Mouse (Mus musculus) liver, embryonic 16.5 days (tissue): Measurements from ENCODE around the gene Fgd3. TPM values are rescaled to one million over a fixed set of nuclear protein-coding genes. Genes with fewer than 3 reads are reported as not detected.

Experiments
- ATAC-seq: fragments of 200-750 bp; cut with Nextera tagmentation; 2 replicates; pipeline ENCODE4 v1.8.0; 2017; ENCODE audit warnings: low read depth, mild to moderate bottlenecking, moderate number of reproducible peaks, moderate library complexity
- H3K27ac ChIP-seq: fragments of 300-500 bp; sonication (generic); 2 replicates; pipeline ENCODE4 v1.5.1; 2014; ENCODE audit warnings: mild to moderate bottlenecking, low read length
- H3K27me3 ChIP-seq: fragments of 300-500 bp; sonication (generic); 2 replicates; pipeline ENCODE4 v1.6.1; 2014; ENCODE audit warnings: low read depth, low read length, mixed read lengths; ENCODE audit not compliant: control insufficient read depth, insufficient read depth
- H3K36me3 ChIP-seq: fragments of 300-500 bp; sonication (generic); 2 replicates; pipeline ENCODE4 v1.6.1; 2014; ENCODE audit warnings: mild to moderate bottlenecking; ENCODE audit not compliant: control insufficient read depth, insufficient read depth
- H3K4me1 ChIP-seq: fragments of 300-500 bp; sonication (generic); 2 replicates; pipeline ENCODE4 v1.6.1; 2014; ENCODE audit warnings: low read depth, low read length, mixed read lengths; ENCODE audit not compliant: control insufficient read depth
- H3K4me2 ChIP-seq: fragments of 300-500 bp; sonication (generic); 2 replicates; pipeline ENCODE4 v1.6.1; 2014; ENCODE audit warnings: low read depth, low read length, mixed read lengths
- H3K4me3 ChIP-seq: fragments of 300-500 bp; sonication (generic); 2 replicates; pipeline ENCODE4 v1.5.1; 2014; ENCODE audit warnings: low read depth, mild to moderate bottlenecking, low read length
- H3K9ac ChIP-seq: fragments of 300-500 bp; sonication (generic); 2 replicates; pipeline ENCODE4 v1.6.1; 2014; ENCODE audit warnings: low read depth, low read length
- H3K9me3 ChIP-seq: fragments of 300-500 bp; sonication (generic); replicated peaks from 2 replicates; pipeline ENCODE4 v1.6.1; 2016; ENCODE audit warnings: low read length; ENCODE audit not compliant: control insufficient read depth
- WGBS: fragments of 180-500 bp; shearing (Covaris S2); extraction: QIAGEN DNeasy Blood & Tissue Kit; methylation state at CpG from one replicate; pipeline ENCODE4 v1.1.7; 2014; ENCODE audit not compliant: insufficient replicate concordance; 5-methylcytosine and 5-hydroxymethylcytosine counted together
- polyA plus RNA-seq: library from polyadenylated mRNA; unstranded; fragments of >200 nt; fragmentation: Nextera tagmentation; extraction: Ambion mirVana; gene quantifications from 2 replicates; pipeline ENCODE4 v1.2.1, GENCODE M21; 2015

Fgd3 gene
- polyA plus RNA-seq, 1 experiment from 2014 or later: 0.70 TPM

GRCm38 (mm10) chr13:49316386-49317162 is 3.5 kb downstream of the Fgd3 start:
- H3K4me2 ChIP-seq: no peak overlapping the region

GRCm38 (mm10) chr13:49311642-49312041 is 8.5 kb downstream of the Fgd3 start:
- no peak for ATAC-seq
- 56% methylated on average over 7 of the region's 7 CpGs for WGBS
- no peak overlapping the region for H3K4me2 ChIP-seq
- H3K9ac ChIP-seq: no peak overlapping the region
- H3K4me3 ChIP-seq: no peak overlapping the region
- H3K36me3 ChIP-seq: no peaks in the 10 kb centered on the region
- no peaks in the 10 kb centered on the region for H3K9me3 ChIP-seq
- no peaks in the 10 kb centered on the region for H3K27me3 ChIP-seq
- peaks cover 16% of the 10 kb centered on the region for H3K4me1 ChIP-seq
- no peak overlapping the region for H3K27ac ChIP-seq

More at GRCm38 (mm10) chr13:49316386-49317162, 3.5 kb downstream of the Fgd3 start:
- Histone ChIP-seq H3K4me1 (no peaks in the 10 kb centered on the region), H3K9me3 (no peaks in the 10 kb centered on the region), H3K27ac (no peak overlapping the region), H3K36me3 (no peaks in the 10 kb centered on the region), H3K9ac (no peak overlapping the region), H3K4me3 (no peak overlapping the region), H3K27me3 (no peaks in the 10 kb centered on the region)
- no peak for ATAC-seq
- WGBS: 62% methylated on average over 9 of the region's 9 CpGs

GRCm38 (mm10) chr13:49309501-49309900 is 10.6 kb downstream of the Fgd3 start:
- Histone ChIP-seq H3K36me3 (no peaks in the 10 kb centered on the region), H3K9ac (no peak overlapping the region), H3K27ac (no peak overlapping the region), H3K9me3 (no peaks in the 10 kb centered on the region), H3K27me3 (no peaks in the 10 kb centered on the region), H3K4me3 (no peak overlapping the region), H3K4me1 (peaks cover 16% of the 10 kb centered on the region), H3K4me2 (no peak overlapping the region)
- ATAC-seq: no peak
- 5% methylated on average over 1 of the region's 1 CpGs for WGBS

DNA sequence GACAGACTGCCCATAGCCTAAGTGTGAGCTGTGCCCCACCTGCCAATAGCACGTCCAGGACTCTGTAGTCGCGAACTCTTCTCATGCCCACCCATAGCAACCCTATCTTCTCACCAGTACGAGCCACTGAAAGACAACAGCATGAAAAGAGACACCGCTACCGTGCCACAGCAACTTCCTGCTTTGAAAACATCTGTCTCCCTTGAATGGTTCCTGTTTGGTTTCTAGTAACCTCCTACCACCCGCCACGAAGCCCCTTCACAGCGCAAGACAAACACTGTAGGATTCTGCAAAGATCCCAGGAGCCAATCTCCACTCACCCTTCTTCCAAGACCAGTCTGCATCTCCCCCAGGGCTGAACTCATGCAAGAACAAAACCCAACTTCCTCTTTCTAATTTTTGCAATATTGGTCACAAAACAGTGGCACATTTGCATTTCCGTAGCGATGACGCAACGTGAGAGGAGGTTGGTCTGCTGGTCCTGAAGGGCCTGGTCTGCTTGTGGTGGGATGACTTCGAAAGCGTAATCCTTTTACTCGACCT is 11.2 kb downstream of the Fgd3 start:
- ATAC-seq: peak; percentile 19; the same call in 1 of the 2 replicates
- Histone ChIP-seq H3K27me3 (no peaks in the 10 kb centered on the region), H3K36me3 (no peaks in the 10 kb centered on the region), H3K9me3 (no peaks in the 10 kb centered on the region), H3K4me3 (peak overlapping the region; percentile 53), H3K4me2 (peak overlapping the region; percentile 39), H3K4me1 (peaks cover 16% of the 10 kb centered on the region), H3K27ac (peak overlapping the region; percentile 63), H3K9ac (peak overlapping the region; percentile 28; the same call in 1 of the 2 replicates)
- 16% methylated on average over 16 of the region's 16 CpGs for WGBS

- H3K36me3 ChIP-seq: no peaks in the 10 kb centered on the region
- peak overlapping the region; percentile 39 for H3K4me2 ChIP-seq
- ATAC-seq: no peak
- H3K4me3 ChIP-seq: peak overlapping the region; percentile 53
- H3K4me1 ChIP-seq: peaks cover 16% of the 10 kb centered on the region
- WGBS: 36% methylated on average over 4 of the region's 4 CpGs
- peak overlapping the region; percentile 63 for H3K27ac ChIP-seq
- no peaks in the 10 kb centered on the region for H3K27me3 ChIP-seq
- H3K9me3 ChIP-seq: no peaks in the 10 kb centered on the region
- H3K9ac ChIP-seq: peak overlapping the region; percentile 28; the same call in 1 of the 2 replicates
Measured at GRCm38 (mm10) chr13:49308206-49308605, 11.9 kb downstream of the Fgd3 start.

DNA sequence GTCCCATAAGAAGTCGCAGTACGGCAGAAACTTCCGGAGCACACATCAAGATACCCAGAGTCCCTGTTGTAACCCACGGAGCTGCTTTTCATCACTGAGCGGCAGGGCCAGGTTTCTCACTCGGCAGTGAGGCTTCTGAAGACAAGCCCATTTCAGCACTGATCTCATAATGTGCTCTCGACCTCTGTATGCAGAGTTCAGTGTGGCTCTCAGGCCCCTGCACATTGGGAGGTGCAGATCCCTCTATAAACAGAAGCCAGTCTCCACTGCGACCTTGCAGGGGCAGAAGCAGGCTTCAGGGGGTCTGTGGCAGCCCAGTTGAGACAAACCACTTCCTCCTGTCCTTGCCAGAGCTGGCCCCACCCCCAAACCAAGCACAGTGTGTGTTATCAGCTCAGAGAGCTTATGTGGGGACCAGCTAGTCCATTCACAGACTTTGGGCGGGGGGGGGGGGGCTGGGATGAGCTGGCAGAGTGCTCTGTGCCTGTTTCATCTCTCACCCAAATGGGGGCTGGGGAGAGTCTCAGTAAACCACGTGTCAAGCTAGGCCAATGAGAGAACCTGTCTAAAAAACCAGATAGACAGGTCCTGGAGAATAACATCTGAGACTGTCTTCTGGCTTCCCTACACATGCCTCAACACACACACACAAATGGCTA is 12.7 kb downstream of the Fgd3 start:
- Histone ChIP-seq H3K4me3 (peak overlapping the region; percentile 53), H3K36me3 (no peaks in the 10 kb centered on the region), H3K9ac (peak overlapping the region; percentile 33), H3K4me2 (peak overlapping the region; percentile 46), H3K4me1 (peaks cover 16% of the 10 kb centered on the region), H3K9me3 (no peaks in the 10 kb centered on the region), H3K27ac (peak overlapping the region; percentile 80), H3K27me3 (no peaks in the 10 kb centered on the region)
- ATAC-seq: peak; percentile 69
- 3% methylated on average over 10 of the region's 10 CpGs for WGBS

GRCm38 (mm10) chr13:49306771-49307310 is 13.3 kb downstream of the Fgd3 start:
- Histone ChIP-seq H3K27ac (peak overlapping the region; percentile 80), H3K4me1 (peaks cover 16% of the 10 kb centered on the region), H3K27me3 (no peaks in the 10 kb centered on the region), H3K4me2 (peak overlapping the region; percentile 46), H3K36me3 (no peaks in the 10 kb centered on the region), H3K4me3 (peak overlapping the region; percentile 53), H3K9ac (peak overlapping the region; percentile 33; the same call in 1 of the 2 replicates), H3K9me3 (no peaks in the 10 kb centered on the region)
- WGBS: 17% methylated on average over 7 of the region's 7 CpGs
- ATAC-seq: no peak

DNA sequence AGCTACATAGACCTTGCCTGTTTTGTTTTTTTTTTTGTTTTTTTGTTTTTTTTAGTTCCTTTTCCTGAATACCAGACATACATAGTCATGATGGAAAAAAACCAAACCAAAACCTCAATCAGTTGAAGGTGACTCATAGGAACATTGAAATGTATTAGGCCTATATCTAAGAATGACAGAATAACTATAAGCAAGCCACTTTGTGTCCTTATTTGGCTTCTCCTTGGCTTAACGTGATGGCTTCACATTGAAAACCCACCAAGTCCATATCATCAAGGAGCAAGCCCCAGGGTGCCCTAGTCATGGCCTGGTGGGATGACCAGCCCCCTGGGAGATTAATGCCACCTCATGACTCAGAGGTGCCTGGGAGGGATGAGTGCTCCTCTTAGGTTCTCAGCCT is 19.3 kb downstream of the Fgd3 start:
- WGBS: 50% methylated on average over 1 of the region's 1 CpGs
- H3K9ac ChIP-seq: no peak overlapping the region

More for the DNA sequence above, 19.3 kb downstream of the Fgd3 start:
- peaks cover 5% of the 10 kb centered on the region for H3K4me1 ChIP-seq
- H3K27ac ChIP-seq: no peak overlapping the region
- H3K27me3 ChIP-seq: no peaks in the 10 kb centered on the region
- ATAC-seq: no peak
- H3K4me2 ChIP-seq: no peak overlapping the region
- no peaks in the 10 kb centered on the region for H3K36me3 ChIP-seq
- no peaks in the 10 kb centered on the region for H3K9me3 ChIP-seq
- no peak overlapping the region for H3K4me3 ChIP-seq
